ENCODE assay signal across 24 mouse cellular contexts in the genomic region with DNA sequence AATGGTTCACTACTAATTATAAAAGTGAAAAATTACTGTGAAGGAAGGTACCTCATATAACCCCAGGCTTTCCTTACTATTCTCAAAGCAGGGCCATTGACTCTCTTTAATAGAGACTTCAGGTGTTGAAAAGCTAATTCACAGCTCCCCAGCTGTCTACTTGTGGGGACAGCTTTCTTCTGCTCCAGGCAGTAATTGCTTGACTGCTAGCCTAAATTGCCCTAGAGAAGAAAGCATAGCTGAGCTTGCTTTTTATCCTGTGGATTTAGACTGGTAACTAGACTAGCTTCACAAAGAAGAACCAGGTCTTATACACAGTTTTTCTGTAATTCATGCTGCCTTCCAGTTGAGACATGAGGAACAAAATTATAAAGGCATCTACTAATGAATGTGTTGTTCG.
DNase-seq lines count a peak whose midpoint lies in the region; ATAC-seq and TF ChIP-seq lines count a peak whose summit lies in the region.
"Had no signal": no experiment of that assay in that cellular context is flagged by ENCODE, and none has a peak within 500 bp of the region (broad histone marks: within the 10 kb centered on the region; RNA-seq: fewer than 3 reads in every experiment).

No protein-coding gene starts in this region.

- no peaks in the 10 kb centered on the region for H3K9me3 ChIP-seq in embryonic facial prominence, embryonic 13.5 days
- H3K9me3 ChIP-seq in embryonic facial prominence, embryonic 10.5 days = no peaks in the 10 kb centered on the region
- no peaks in the 10 kb centered on the region for H3K9me3 ChIP-seq in heart, embryonic 12.5 days (replicated peaks)
- H3K9me3 ChIP-seq in forebrain, embryonic 14.5 days (replicated peaks; ENCODE audit: control insufficient read depth, low read length) = no peaks in the 10 kb centered on the region
- no peaks in the 10 kb centered on the region for H3K9me3 ChIP-seq in forebrain, postnatal 0 days (ENCODE audit: low read length)
- H3K9me3 ChIP-seq in liver, embryonic 11.5 days (ENCODE audit: control insufficient read depth, low read length) = no peaks in the 10 kb centered on the region
- H3K9me3 ChIP-seq: embryonic facial prominence, embryonic 15.5 days; heart, embryonic 10.5 days; hindbrain, embryonic 12.5 days; hindbrain, embryonic 15.5 days had no signal

- no peaks in the 10 kb centered on the region for H3K4me1 ChIP-seq in embryonic facial prominence, embryonic 13.5 days
- H3K4me1 ChIP-seq in embryonic facial prominence, embryonic 10.5 days = no peaks in the 10 kb centered on the region
- no peaks in the 10 kb centered on the region for H3K4me1 ChIP-seq in heart, embryonic 12.5 days (replicated peaks)
- no peaks in the 10 kb centered on the region for H3K4me1 ChIP-seq in forebrain, embryonic 14.5 days (ENCODE audit: control insufficient read depth, insufficient read depth, low read length)
- H3K4me1 ChIP-seq in forebrain, postnatal 0 days (ENCODE audit: insufficient read depth) = no peaks in the 10 kb centered on the region
- H3K4me1 ChIP-seq in liver, embryonic 11.5 days (replicated peaks; ENCODE audit: control insufficient read depth, insufficient read depth, low read length) = no peaks in the 10 kb centered on the region
- H3K4me1 ChIP-seq: embryonic facial prominence, embryonic 15.5 days; heart, embryonic 10.5 days; hindbrain, embryonic 12.5 days; hindbrain, embryonic 15.5 days had no signal

- H3K4me2 ChIP-seq in embryonic facial prominence, embryonic 13.5 days = no peak overlapping the region
- no peak overlapping the region for H3K4me2 ChIP-seq in heart, embryonic 12.5 days
- H3K4me2 ChIP-seq in forebrain, embryonic 14.5 days (ENCODE audit: low read length) = no peak overlapping the region
- no peak overlapping the region for H3K4me2 ChIP-seq in forebrain, postnatal 0 days (ENCODE audit: low read depth)
- no peak overlapping the region for H3K4me2 ChIP-seq in liver, embryonic 11.5 days
- H3K4me2 ChIP-seq: embryonic facial prominence, embryonic 15.5 days; hindbrain, embryonic 12.5 days; hindbrain, embryonic 15.5 days had no signal

- H3K27me3 ChIP-seq in embryonic facial prominence, embryonic 13.5 days = no peaks in the 10 kb centered on the region
- no peaks in the 10 kb centered on the region for H3K27me3 ChIP-seq in embryonic facial prominence, embryonic 10.5 days (replicated peaks; ENCODE audit: low read depth, poor library complexity, severe bottlenecking)
- H3K27me3 ChIP-seq in heart, embryonic 12.5 days (replicated peaks) = no peaks in the 10 kb centered on the region
- no peaks in the 10 kb centered on the region for H3K27me3 ChIP-seq in forebrain, embryonic 14.5 days (replicated peaks; ENCODE audit: control insufficient read depth, insufficient read depth, low read length)
- H3K27me3 ChIP-seq in forebrain, postnatal 0 days (ENCODE audit: insufficient read depth, low read length) = no peaks in the 10 kb centered on the region
- no peaks in the 10 kb centered on the region for H3K27me3 ChIP-seq in liver, embryonic 11.5 days (replicated peaks; ENCODE audit: control insufficient read depth, insufficient read depth, low read length)
- H3K27me3 ChIP-seq: embryonic facial prominence, embryonic 15.5 days; hindbrain, embryonic 12.5 days; hindbrain, embryonic 15.5 days had no signal

- no peak for ATAC-seq in embryonic facial prominence, embryonic 13.5 days (ENCODE audit: insufficient number of reproducible peaks, insufficient read depth, low FRiP score, low TSS enrichment, low read depth)
- no peak for ATAC-seq in heart, embryonic 12.5 days (ENCODE audit: insufficient number of reproducible peaks, low FRiP score)
- ATAC-seq in forebrain, embryonic 14.5 days = peak; percentile 40; the same call in 1 of the 2 replicates
- ATAC-seq in forebrain, postnatal 0 days = peak; percentile 23; the same call in 1 of the 2 replicates
- no peak for ATAC-seq in liver, embryonic 11.5 days (replicated peaks; ENCODE audit: low FRiP score)
- ATAC-seq: activated CD4-positive, CD25-positive, alpha-beta regulatory T cell, adult 4 months; intestine, postnatal 0 days had no signal

- H3K4me3 ChIP-seq in embryonic facial prominence, embryonic 13.5 days = no peak overlapping the region
- no peak overlapping the region for H3K4me3 ChIP-seq in embryonic facial prominence, embryonic 10.5 days
- no peak overlapping the region for H3K4me3 ChIP-seq in heart, embryonic 12.5 days
- no peak overlapping the region for H3K4me3 ChIP-seq in forebrain, embryonic 14.5 days (ENCODE audit: low read depth, low read length)
- no peak overlapping the region for H3K4me3 ChIP-seq in forebrain, postnatal 0 days (ENCODE audit: low read depth, low read length)
- H3K4me3 ChIP-seq in liver, embryonic 11.5 days (ENCODE audit: low read depth, low read length) = no peak overlapping the region
- H3K4me3 ChIP-seq: embryonic facial prominence, embryonic 15.5 days; heart, adult 2 months; heart, embryonic 10.5 days; hindbrain, embryonic 12.5 days; hindbrain, embryonic 15.5 days had no signal

- TF ChIP-seq CTCF in forebrain, postnatal 0 days (IDR thresholded peaks at IDR 0.05; ENCODE audit: low read depth) = no peak

- H3K9ac ChIP-seq in embryonic facial prominence, embryonic 13.5 days = no peak overlapping the region
- H3K9ac ChIP-seq in heart, embryonic 12.5 days = no peak overlapping the region
- H3K9ac ChIP-seq in forebrain, embryonic 14.5 days (ENCODE audit: low read length) = no peak overlapping the region
- no peak overlapping the region for H3K9ac ChIP-seq in forebrain, postnatal 0 days
- H3K9ac ChIP-seq in liver, embryonic 11.5 days (ENCODE audit: low read depth, low read length) = no peak overlapping the region
- H3K9ac ChIP-seq: embryonic facial prominence, embryonic 15.5 days; hindbrain, embryonic 12.5 days; hindbrain, embryonic 15.5 days had no signal

- WGBS in embryonic facial prominence, embryonic 13.5 days = 58% methylated on average over 1 of the region's 1 CpGs
- WGBS in embryonic facial prominence, embryonic 10.5 days = 73% methylated on average over 1 of the region's 1 CpGs
- WGBS in heart, embryonic 12.5 days = 73% methylated on average over 1 of the region's 1 CpGs
- 24% methylated on average over 1 of the region's 1 CpGs for WGBS in forebrain, embryonic 14.5 days
- WGBS in forebrain, postnatal 0 days = 35% methylated on average over 1 of the region's 1 CpGs
- WGBS in liver, embryonic 11.5 days = 65% methylated on average over 1 of the region's 1 CpGs

- H3K36me3 ChIP-seq in embryonic facial prominence, embryonic 13.5 days = no peaks in the 10 kb centered on the region
- no peaks in the 10 kb centered on the region for H3K36me3 ChIP-seq in embryonic facial prominence, embryonic 10.5 days (replicated peaks)
- H3K36me3 ChIP-seq in heart, embryonic 12.5 days = no peaks in the 10 kb centered on the region
- no peaks in the 10 kb centered on the region for H3K36me3 ChIP-seq in forebrain, embryonic 14.5 days (ENCODE audit: control insufficient read depth, insufficient read depth, low read length)
- no peaks in the 10 kb centered on the region for H3K36me3 ChIP-seq in forebrain, postnatal 0 days (ENCODE audit: insufficient read depth)
- no peaks in the 10 kb centered on the region for H3K36me3 ChIP-seq in liver, embryonic 11.5 days (ENCODE audit: control insufficient read depth, insufficient read depth, low read length)
- H3K36me3 ChIP-seq: embryonic facial prominence, embryonic 15.5 days; heart, embryonic 10.5 days; hindbrain, embryonic 12.5 days; hindbrain, embryonic 15.5 days had no signal

- 0 out of 2 replicates have a peak overlapping the region, but pooled peaks have one; percentile 4 for H3K27ac ChIP-seq in embryonic facial prominence, embryonic 13.5 days
- H3K27ac ChIP-seq in embryonic facial prominence, embryonic 10.5 days (replicated peaks) = no peak overlapping the region
- H3K27ac ChIP-seq in heart, embryonic 12.5 days (ENCODE audit: poor library complexity, severe bottlenecking) = no peak overlapping the region
- no peak overlapping the region for H3K27ac ChIP-seq in forebrain, embryonic 14.5 days (ENCODE audit: low read depth, low read length)
- H3K27ac ChIP-seq in forebrain, postnatal 0 days (ENCODE audit: low read depth, low read length) = no peak overlapping the region
- H3K27ac ChIP-seq in liver, embryonic 11.5 days (ENCODE audit: low read depth, low read length) = no peak overlapping the region
- H3K27ac ChIP-seq: embryonic facial prominence, embryonic 15.5 days; heart, adult 2 months; heart, embryonic 10.5 days; hindbrain, embryonic 12.5 days; hindbrain, embryonic 15.5 days had no signal

- DNase-seq in embryonic facial prominence, embryonic 10.5 days (ENCODE audit: low spot score) = no peak
- peak; percentile 7 for DNase-seq in heart, adult 11 months
- peak; percentile 43 for DNase-seq in forebrain, embryonic 14.5 days (ENCODE audit: low spot score)
- DNase-seq in forebrain, postnatal 0 days = peak; percentile 12
- no peak for DNase-seq in ovary, postnatal 10 days (ENCODE audit: low spot score)
- no peak for DNase-seq in liver, embryonic 11.5 days (ENCODE audit: low spot score)
- DNase-seq: adrenal gland, adult 8-10 months; adrenal gland, postnatal 25 days; cerebellum, adult 11 months; cerebellum, adult 2 months; cerebellum, adult 9-11 months; cerebellum, postnatal 25 days; embryo, embryonic 11 days; gastrocnemius, postnatal 25 days; heart, adult 2 months; kidney, adult 2 months had no signal

Comparison
In these comparisons a context has a peak if more than half of its experiments do, and no peak if none do; other contexts are left out.
1. ATAC-seq: peak in forebrain, embryonic 14.5 days (single experiment) and forebrain, postnatal 0 days (single experiment); none in embryonic facial prominence, embryonic 13.5 days (single experiment), heart, embryonic 12.5 days (single experiment) and liver, embryonic 11.5 days (single experiment).
2. DNase-seq: peak in heart, adult 11 months (single experiment), forebrain, embryonic 14.5 days (single experiment) and forebrain, postnatal 0 days (single experiment); none in embryonic facial prominence, embryonic 10.5 days (single experiment), ovary, postnatal 10 days (single experiment) and liver, embryonic 11.5 days (single experiment).